Mouse (Mus musculus): ENCODE measurements at regions not wholly inside any gene's neighbourhood (a gene's known extent, or its start where the extent isn't known, plus 50 kb on each side); places are given as distances from the start of the nearest gene placed in this dataset.

- H3K36me3 ChIP-seq (ENCODE audit: control insufficient read depth, insufficient read depth, low read length), result no peaks in the 10 kb centered on the region
- H3K9me3 ChIP-seq (ENCODE audit: control insufficient read depth, low read length), result no peaks in the 10 kb centered on the region
- no peak overlapping the region for H3K4me3 ChIP-seq (ENCODE audit: low read length)
- H3K9ac ChIP-seq (ENCODE audit: low read depth, low read length), result no peak overlapping the region
- H3K4me2 ChIP-seq (ENCODE audit: low read length), result no peak overlapping the region
- no peaks in the 10 kb centered on the region for H3K4me1 ChIP-seq (ENCODE audit: control insufficient read depth, insufficient read depth, low read depth, low read length)
- H3K27me3 ChIP-seq (replicated peaks; ENCODE audit: control insufficient read depth, insufficient read depth, low read length), result no peaks in the 10 kb centered on the region
- H3K27ac ChIP-seq (ENCODE audit: low read depth, low read length), result no peak overlapping the region
- WGBS, result 59% methylated on average over 6 of the region's 6 CpGs
- ATAC-seq, result no peak
These were observed 69.9 kb upstream of the Tmtc1 start for GRCm38 (mm10) chr6:148514124-148514523.

- Histone ChIP-seq H3K36me3 (ENCODE audit: control insufficient read depth, insufficient read depth, low read length) (no peaks in the 10 kb centered on the region), H3K4me3 (ENCODE audit: low read length) (no peak overlapping the region), H3K4me2 (ENCODE audit: low read length) (no peak overlapping the region), H3K27ac (ENCODE audit: low read depth, low read length) (no peak overlapping the region), H3K9ac (ENCODE audit: low read depth, low read length) (no peak overlapping the region), H3K9me3 (ENCODE audit: control insufficient read depth, low read length) (no peaks in the 10 kb centered on the region), H3K27me3 (replicated peaks; ENCODE audit: control insufficient read depth, insufficient read depth, low read length) (no peaks in the 10 kb centered on the region), H3K4me1 (ENCODE audit: control insufficient read depth, insufficient read depth, low read depth, low read length) (no peaks in the 10 kb centered on the region)
- 68% methylated on average over 2 of the region's 2 CpGs for WGBS
- no peak for ATAC-seq
These were observed 68.9 kb upstream of the Tmtc1 start for GRCm38 (mm10) chr6:148513134-148513533.

GRCm38 (mm10) chr6:148505325-148505724, 61.1 kb upstream of the Tmtc1 start:
- 84% methylated on average over 2 of the region's 2 CpGs for WGBS
- no peak overlapping the region for H3K9ac ChIP-seq (ENCODE audit: low read depth, low read length)
- H3K4me2 ChIP-seq (ENCODE audit: low read length), result no peak overlapping the region

DNA sequence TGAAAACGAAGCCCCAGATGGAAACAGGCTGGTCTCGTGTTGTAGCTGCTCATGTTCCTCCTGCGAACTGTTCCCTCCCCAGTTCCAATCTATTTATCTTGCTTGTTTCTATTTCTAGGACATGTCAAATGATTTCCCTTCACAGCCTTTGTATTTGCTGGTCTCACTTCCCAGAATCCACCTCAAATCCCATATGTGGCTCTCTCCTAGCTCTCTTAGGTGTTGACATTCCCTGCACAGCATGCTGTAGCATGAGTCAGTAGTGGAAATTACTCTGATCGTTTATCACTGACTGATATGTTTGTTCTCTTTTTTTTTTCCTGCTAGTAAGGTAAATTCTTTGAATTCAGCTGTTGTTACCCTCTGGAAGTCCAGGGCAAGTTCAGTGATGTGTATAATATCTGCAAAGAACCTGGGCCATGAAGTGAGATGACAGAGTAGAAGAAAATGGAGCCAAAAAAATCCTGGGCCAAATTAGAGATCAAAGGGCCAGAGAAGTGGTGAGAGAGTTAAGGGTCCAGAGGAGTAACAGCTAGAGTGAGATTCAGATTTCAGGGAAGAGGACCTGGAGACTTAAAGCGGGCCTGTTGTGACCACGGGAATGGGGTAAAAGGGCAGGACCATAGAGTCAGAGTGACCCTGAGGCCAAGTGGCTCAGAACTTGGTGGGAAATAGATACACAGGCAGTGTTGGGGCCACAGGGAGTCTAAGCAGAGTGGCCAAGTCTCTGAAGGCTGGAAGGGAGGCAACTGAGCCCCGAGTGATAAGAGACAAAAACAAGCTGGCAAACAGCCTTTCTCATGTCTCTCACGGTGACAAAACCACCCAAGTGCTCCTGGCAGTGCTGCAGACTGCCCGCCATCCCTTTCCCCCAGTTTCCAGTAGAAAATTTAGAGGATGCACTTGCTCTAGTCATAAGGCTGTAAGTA, 56.3 kb upstream of the Tmtc1 start:
- no peak for ATAC-seq
- Histone ChIP-seq H3K27me3 (replicated peaks; ENCODE audit: control insufficient read depth, insufficient read depth, low read length) (no peaks in the 10 kb centered on the region), H3K27ac (ENCODE audit: low read depth, low read length) (no peak overlapping the region), H3K9me3 (ENCODE audit: control insufficient read depth, low read length) (no peaks in the 10 kb centered on the region), H3K4me2 (ENCODE audit: low read length) (no peak overlapping the region), H3K4me3 (ENCODE audit: low read length) (no peak overlapping the region), H3K36me3 (ENCODE audit: control insufficient read depth, insufficient read depth, low read length) (no peaks in the 10 kb centered on the region), H3K4me1 (ENCODE audit: control insufficient read depth, insufficient read depth, low read depth, low read length) (no peaks in the 10 kb centered on the region; the same call in 1 of the 2 replicates), H3K9ac (ENCODE audit: low read depth, low read length) (no peak overlapping the region)
- WGBS, result 66% methylated on average over 9 of the region's 9 CpGs

More at GRCm38 (mm10) chr6:148505325-148505724, 61.1 kb upstream of the Tmtc1 start:
- no peaks in the 10 kb centered on the region for H3K9me3 ChIP-seq (ENCODE audit: control insufficient read depth, low read length)
- no peak for ATAC-seq
- H3K4me1 ChIP-seq (ENCODE audit: control insufficient read depth, insufficient read depth, low read depth, low read length), result no peaks in the 10 kb centered on the region
- no peak overlapping the region for H3K4me3 ChIP-seq (ENCODE audit: low read length)
- no peaks in the 10 kb centered on the region for H3K27me3 ChIP-seq (replicated peaks; ENCODE audit: control insufficient read depth, insufficient read depth, low read length)
- H3K36me3 ChIP-seq (ENCODE audit: control insufficient read depth, insufficient read depth, low read length), result no peaks in the 10 kb centered on the region
- no peak overlapping the region for H3K27ac ChIP-seq (ENCODE audit: low read depth, low read length)

Data from hindbrain, embryonic 16.5 days (tissue).